Mouse (Mus musculus) hindbrain, embryonic 12.5 days (tissue): ENCODE results near the gene Cngb1. TPM values are rescaled to one million over a fixed set of nuclear protein-coding genes. Genes with fewer than 3 reads are reported as not detected.

Experiments used
- ATAC-seq: fragments of 200-750 bp; cut with Nextera tagmentation; 2 replicates; pipeline ENCODE4 v1.8.0; 2017; ENCODE audit warnings: moderate TSS enrichment; ENCODE audit not compliant: low FRiP score
- H3K27ac ChIP-seq: fragments of 300-500 bp; sonication (generic); 2 replicates; pipeline ENCODE4 v1.5.1; 2016; ENCODE audit warnings: mild to moderate bottlenecking
- H3K27me3 ChIP-seq: fragments of 300-500 bp; sonication (generic); 2 replicates; pipeline ENCODE4 v1.6.1; 2016; ENCODE audit warnings: mild to moderate bottlenecking
- H3K36me3 ChIP-seq: fragments of 300-500 bp; sonication (generic); 2 replicates; pipeline ENCODE4 v1.6.1; 2016; ENCODE audit warnings: mild to moderate bottlenecking
- H3K4me1 ChIP-seq: fragments of 300-500 bp; sonication (generic); 2 replicates; pipeline ENCODE4 v1.6.1; 2016
- H3K4me2 ChIP-seq: fragments of 300-500 bp; sonication (generic); replicated peaks from 2 replicates; pipeline ENCODE4 v1.6.1; 2016; ENCODE audit warnings: mild to moderate bottlenecking
- H3K4me3 ChIP-seq: fragments of 300-500 bp; sonication (generic); 2 replicates; pipeline ENCODE4 v1.5.1; 2016; ENCODE audit warnings: mild to moderate bottlenecking
- H3K9ac ChIP-seq: fragments of 300-500 bp; sonication (generic); 2 replicates; pipeline ENCODE4 v1.6.1; 2016; ENCODE audit warnings: mild to moderate bottlenecking, moderate library complexity
- H3K9me3 ChIP-seq: fragments of 300-500 bp; sonication (generic); replicated peaks from 2 replicates; pipeline ENCODE4 v1.6.1; 2016; ENCODE audit warnings: mild to moderate bottlenecking
- WGBS: fragments of 180-500 bp; shearing (Covaris S2); methylation state at CpG from one replicate; pipeline ENCODE4 v1.1.7; 2016; 5-methylcytosine and 5-hydroxymethylcytosine counted together
- polyA plus RNA-seq: library from polyadenylated mRNA; unstranded; fragments of >200 nt; fragmentation: Nextera tagmentation; extraction: Ambion mirVana; gene quantifications from 2 replicates; pipeline ENCODE4 v1.2.1, GENCODE M21; 2016

Gene Cngb1
- polyA plus RNA-seq, 1 experiment from 2014 or later = 1.1 TPM

- WGBS = 88% methylated on average over 1 of the region's 1 CpGs
- H3K4me3 ChIP-seq = no peak overlapping the region
- H3K36me3 ChIP-seq = peaks cover 23% of the 10 kb centered on the region
- ATAC-seq = no peak
- no peaks in the 10 kb centered on the region for H3K9me3 ChIP-seq
- H3K9ac ChIP-seq = no peak overlapping the region
- no peak overlapping the region for H3K27ac ChIP-seq
- H3K4me1 ChIP-seq = peaks cover 5% of the 10 kb centered on the region
- H3K27me3 ChIP-seq = no peaks in the 10 kb centered on the region
- H3K4me2 ChIP-seq = no peak overlapping the region
Measured at GRCm38 (mm10) chr8:95335706-95336105, 29.3 kb upstream of the Cngb1 start.

GRCm38 (mm10) chr8:95332437-95333199 is 26.2 kb upstream of the Cngb1 start:
- peak; percentile 41 for ATAC-seq
- no peaks in the 10 kb centered on the region for H3K9me3 ChIP-seq
- no peaks in the 10 kb centered on the region for H3K27me3 ChIP-seq
- peaks cover 27% of the 10 kb centered on the region for H3K36me3 ChIP-seq
- H3K4me2 ChIP-seq = peak overlapping the region; percentile 86
- peaks cover 18% of the 10 kb centered on the region for H3K4me1 ChIP-seq
- peak overlapping the region; percentile 94 for H3K9ac ChIP-seq
- H3K4me3 ChIP-seq = peak overlapping the region; percentile 93
- peak overlapping the region; percentile 98 for H3K27ac ChIP-seq
- 30% methylated on average over 21 of the region's 21 CpGs for WGBS

DNA sequence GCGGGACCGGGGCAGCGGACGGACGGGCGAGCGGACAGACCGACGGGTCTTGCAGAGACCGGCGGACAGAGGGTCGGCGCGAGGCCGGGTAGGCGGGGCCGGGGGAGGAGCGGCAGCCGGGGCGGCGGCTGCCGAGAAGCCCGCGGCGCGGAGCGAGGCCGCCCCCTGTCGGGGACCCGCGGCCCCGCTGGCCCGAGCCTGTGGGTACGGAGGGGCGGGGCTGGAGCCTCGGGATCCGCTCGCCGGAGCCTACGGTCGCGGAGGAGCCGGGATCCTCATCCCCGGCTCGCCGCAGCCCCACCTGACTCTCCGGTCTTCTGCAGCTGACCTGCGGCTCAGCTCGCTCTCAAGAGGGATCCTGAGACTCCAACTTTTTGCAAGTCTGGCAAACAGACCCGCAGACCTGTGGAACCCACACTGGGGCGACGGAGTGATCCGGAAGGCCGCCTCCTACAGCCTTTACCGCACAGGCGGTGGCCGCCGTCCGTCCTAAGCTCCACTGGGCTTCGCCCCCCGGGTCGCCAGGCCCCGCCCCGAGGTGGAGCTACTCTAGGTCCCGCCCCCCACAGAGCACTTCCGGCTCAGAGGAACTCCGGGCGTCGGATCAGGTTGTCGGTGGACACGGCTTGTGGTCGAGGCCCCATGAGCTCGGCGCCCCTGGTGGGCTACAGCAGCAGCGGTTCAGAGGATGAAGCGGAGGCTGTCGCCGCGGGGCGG is 25.5 kb upstream of the Cngb1 start, which contains the start of the genes Zfp319 and Usb1:
TSS of gene Zfp319 (minus strand) at position 231 of the 717 bp plus-strand sequence.
TSS of gene Usb1 (plus strand) at position 565 of the 717 bp plus-strand sequence.
- under 1% methylated on average over 69 of the region's 80 CpGs for WGBS
- H3K4me2 ChIP-seq = peak within 1 kb of the TSS; percentile 86
- H3K36me3 ChIP-seq = peaks cover 32% of the 10 kb centered on the region
- H3K9ac ChIP-seq = peak within 1 kb of the TSS; percentile 94
- H3K4me3 ChIP-seq = peak within 1 kb of the TSS; percentile 93
- H3K4me1 ChIP-seq = peaks cover 20% of the 10 kb centered on the region
- H3K27me3 ChIP-seq = no peaks in the 10 kb centered on the region
- ATAC-seq = peak; percentile 94
- peak within 1 kb of the TSS; percentile 98 for H3K27ac ChIP-seq
- H3K9me3 ChIP-seq = no peaks in the 10 kb centered on the region

- Histone ChIP-seq H3K36me3 (peaks cover 38% of the 10 kb centered on the region), H3K4me1 (peaks cover 21% of the 10 kb centered on the region)
Measured at GRCm38 (mm10) chr8:95331156-95331719, 24.9 kb upstream of the Cngb1 start.

GRCm38 (mm10) chr8:95330367-95330766 is 24.0 kb upstream of the Cngb1 start:
- Histone ChIP-seq H3K9me3 (no peaks in the 10 kb centered on the region), H3K4me3 (peak overlapping the region; percentile 93), H3K4me1 (peaks cover 21% of the 10 kb centered on the region), H3K36me3 (peaks cover 45% of the 10 kb centered on the region), H3K4me2 (peak overlapping the region; percentile 86), H3K27ac (no peak overlapping the region), H3K9ac (peak overlapping the region; percentile 94), H3K27me3 (no peaks in the 10 kb centered on the region)
- 79% methylated on average over 1 of the region's 1 CpGs for whole genome bisulfite sequencing
- no peak for ATAC-seq

More at GRCm38 (mm10) chr8:95331156-95331719, 24.9 kb upstream of the Cngb1 start:
- Histone ChIP-seq H3K4me3 (peak overlapping the region; percentile 93), H3K9ac (peak overlapping the region; percentile 94), H3K9me3 (no peaks in the 10 kb centered on the region), H3K27ac (peak overlapping the region; percentile 98), H3K27me3 (no peaks in the 10 kb centered on the region), H3K4me2 (peak overlapping the region; percentile 86)
- ATAC-seq = peak; percentile 30
- WGBS = 1% methylated on average over 38 of the region's 38 CpGs

- no peaks in the 10 kb centered on the region for H3K9me3 ChIP-seq
- peaks cover 21% of the 10 kb centered on the region for H3K4me1 ChIP-seq
- 86% methylated on average over 46 of the region's 46 CpGs for WGBS
- H3K4me3 ChIP-seq = no peak overlapping the region
- no peaks in the 10 kb centered on the region for H3K27me3 ChIP-seq
- ATAC-seq = no peak
- no peak overlapping the region for H3K9ac ChIP-seq
- no peak overlapping the region for H3K27ac ChIP-seq
- peaks cover 55% of the 10 kb centered on the region for H3K36me3 ChIP-seq
- H3K4me2 ChIP-seq = no peak overlapping the region
Measured at GRCm38 (mm10) chr8:95327866-95328465, 21.6 kb upstream of the Cngb1 start.

- 88% methylated on average over 5 of the region's 5 CpGs for WGBS
- Histone ChIP-seq H3K9ac (no peak overlapping the region), H3K27ac (no peak overlapping the region), H3K9me3 (no peaks in the 10 kb centered on the region), H3K4me2 (no peak overlapping the region), H3K4me3 (no peak overlapping the region), H3K4me1 (peaks cover 18% of the 10 kb centered on the region), H3K36me3 (peaks cover 55% of the 10 kb centered on the region), H3K27me3 (no peaks in the 10 kb centered on the region)
- no peak for ATAC-seq
Measured at GRCm38 (mm10) chr8:95326822-95327221, 20.4 kb upstream of the Cngb1 start.

- H3K27ac ChIP-seq = no peak overlapping the region
- peaks cover 17% of the 10 kb centered on the region for H3K4me1 ChIP-seq
- no peaks in the 10 kb centered on the region for H3K9me3 ChIP-seq
- no peak overlapping the region for H3K4me2 ChIP-seq
- peaks cover 55% of the 10 kb centered on the region for H3K36me3 ChIP-seq
- peaks cover 13% of the 10 kb centered on the region for H3K27me3 ChIP-seq
- H3K4me3 ChIP-seq = no peak overlapping the region
- H3K9ac ChIP-seq = no peak overlapping the region
- 38% methylated on average over 5 of the region's 5 CpGs for WGBS
- ATAC-seq = no peak
Measured at GRCm38 (mm10) chr8:95324646-95325045, 18.3 kb upstream of the Cngb1 start.

GRCm38 (mm10) chr8:95323201-95323600 is 16.8 kb upstream of the Cngb1 start:
- no peaks in the 10 kb centered on the region for H3K9me3 ChIP-seq
- H3K27ac ChIP-seq = no peak overlapping the region
- H3K4me3 ChIP-seq = no peak overlapping the region
- H3K4me1 ChIP-seq = peaks cover 15% of the 10 kb centered on the region
- H3K9ac ChIP-seq = no peak overlapping the region
- H3K27me3 ChIP-seq = peaks cover 18% of the 10 kb centered on the region
- ATAC-seq = no peak
- H3K36me3 ChIP-seq = peaks cover 40% of the 10 kb centered on the region
- H3K4me2 ChIP-seq = no peak overlapping the region
- WGBS = 86% methylated on average over 3 of the region's 3 CpGs

DNA sequence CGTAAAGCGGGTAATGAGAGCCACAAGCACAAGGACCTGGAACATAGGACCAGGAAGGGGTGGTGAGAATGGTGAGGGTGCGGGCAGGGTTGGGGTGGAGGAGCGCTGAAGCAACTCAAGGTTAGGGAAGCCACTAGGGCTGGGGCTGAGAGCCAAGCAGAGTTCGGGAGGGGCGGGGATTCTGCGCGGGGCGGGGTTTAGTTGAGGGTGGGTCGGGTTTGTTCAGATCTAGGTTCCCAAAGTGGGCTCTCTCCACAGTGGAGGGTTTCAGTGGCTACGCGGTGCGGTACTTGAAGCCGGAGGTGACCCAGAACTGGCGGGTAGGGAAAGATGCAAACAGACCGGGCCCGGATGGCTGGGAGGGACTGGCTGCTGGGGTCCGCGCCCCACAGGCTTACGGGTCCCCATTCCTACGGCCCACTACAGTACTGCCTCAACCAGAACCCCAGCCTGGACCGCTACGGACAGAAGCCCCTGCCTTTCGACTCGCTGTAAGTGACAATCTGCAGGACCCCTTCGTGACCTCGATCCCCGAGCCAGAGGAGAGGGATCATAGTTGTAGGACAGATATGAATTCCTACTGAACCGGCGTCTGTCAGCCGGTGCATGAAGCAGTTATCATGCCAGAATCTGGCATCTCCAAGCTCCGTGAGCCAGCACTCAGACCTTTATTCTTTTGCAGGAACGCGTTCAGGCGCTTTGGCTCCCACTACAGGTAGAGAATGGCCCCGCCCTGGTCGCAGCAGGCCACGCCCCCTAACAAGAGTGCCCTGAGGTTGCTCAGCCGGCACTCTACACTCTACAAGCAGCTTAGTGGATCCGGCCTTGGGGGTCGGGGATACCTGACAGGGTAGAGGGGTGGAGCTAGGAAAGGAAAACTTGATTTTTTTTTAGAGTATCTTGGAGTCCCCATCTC is 14.1 kb upstream of the Cngb1 start:
- Histone ChIP-seq H3K4me1 (peaks cover 12% of the 10 kb centered on the region), H3K9me3 (no peaks in the 10 kb centered on the region), H3K27ac (no peak overlapping the region), H3K4me2 (peak overlapping the region; percentile 65), H3K4me3 (peak overlapping the region; percentile 37), H3K27me3 (peaks cover 18% of the 10 kb centered on the region), H3K9ac (peak overlapping the region; percentile 49), H3K36me3 (peaks cover 15% of the 10 kb centered on the region)
- 2% methylated on average over 41 of the region's 41 CpGs for WGBS
- ATAC-seq = peak; percentile 66

DNA sequence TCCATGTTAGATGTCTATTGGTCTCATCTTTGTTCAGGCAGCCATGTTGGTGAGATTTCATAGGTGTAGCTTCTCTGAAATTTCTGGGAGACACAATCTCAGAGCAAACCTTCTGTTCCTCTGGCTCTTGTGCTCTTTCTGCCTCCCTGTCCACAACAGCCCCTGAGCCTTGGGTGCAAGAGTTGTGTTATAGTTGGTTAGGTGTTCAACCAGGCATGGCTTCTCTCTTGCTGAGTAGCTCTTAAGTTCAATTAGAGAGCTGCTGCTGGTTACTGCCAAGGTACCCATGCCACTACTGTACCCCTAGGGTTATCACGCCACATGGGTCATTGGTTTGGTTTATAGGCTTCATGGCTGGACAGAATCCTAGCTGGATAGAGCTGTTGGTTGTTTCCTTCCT is 9.0 kb upstream of the Cngb1 start:
- H3K4me2 ChIP-seq = no peak overlapping the region
- no peaks in the 10 kb centered on the region for H3K9me3 ChIP-seq
- 90% methylated on average over 1 of the region's 1 CpGs for WGBS
- ATAC-seq = no peak
- H3K27ac ChIP-seq = no peak overlapping the region
- H3K27me3 ChIP-seq = peaks cover 11% of the 10 kb centered on the region
- H3K9ac ChIP-seq = no peak overlapping the region
- no peaks in the 10 kb centered on the region for H3K36me3 ChIP-seq
- peaks cover 17% of the 10 kb centered on the region for H3K4me1 ChIP-seq
- no peak overlapping the region for H3K4me3 ChIP-seq
